Mouse (Mus musculus) megakaryocyte, embryonic 14.5 days (primary cell): ENCODE results near the gene Rabl3.

Experiments used
- FLI1 ChIP-seq: IDR thresholded peaks from 2 replicates; pipeline ENCODE4 v1.6.1; 2012; ENCODE audit warnings: low read length, inconsistent platforms, mixed read lengths
- GATA1 ChIP-seq: IDR thresholded peaks from 3 replicates; pipeline ENCODE4 v1.6.1; 2012; ENCODE audit warnings: mixed read lengths, low read length, inconsistent platforms, borderline replicate concordance

- TF ChIP-seq GATA1 (no peak), FLI1 (no peak)
Measured at GRCm38 (mm10) chr16:37584218-37585035, 44.7 kb downstream of the Rabl3 start.
